Mouse (Mus musculus): ENCODE results near the gene Mlxipl. TPM values are rescaled to one million over a fixed set of nuclear protein-coding genes. Genes with fewer than 3 reads are reported as not detected.
"Not testable (repeated sequence)": the region's sequence is repeated elsewhere in the genome, so short reads cannot be mapped to it uniquely, and the experiment has no call there.

Mlxipl gene
- 0.43 and 0.68 TPM in 2 replicates for polyA plus RNA-seq (2014; fragmentation: Nextera tagmentation; extraction: Ambion mirVana)

- Histone ChIP-seq H3K4me2 (ENCODE audit: low read length) (peak within 1 kb of the TSS; percentile 21; the same call in 1 of the 2 replicates), H3K9ac (replicated peaks; ENCODE audit: low read length) (no peak within 1 kb of the TSS), H3K27me3 (ENCODE audit: control insufficient read depth, insufficient read depth, low read length) (peaks cover 24% of the 10 kb centered on the region), H3K4me3 (replicated peaks; ENCODE audit: low read depth, low read length) (no peak within 1 kb of the TSS), H3K36me3 (ENCODE audit: control insufficient read depth, insufficient read depth, low read length) (no peaks in the 10 kb centered on the region), H3K27ac (replicated peaks; ENCODE audit: low read depth, low read length) (no peak within 1 kb of the TSS), H3K9me3 (ENCODE audit: control insufficient read depth, low read length) (no peaks in the 10 kb centered on the region), H3K4me1 (ENCODE audit: control insufficient read depth, insufficient read depth, low read length) (no peaks in the 10 kb centered on the region)
- 3% methylated on average over 39 of the region's 39 CpGs for WGBS
- DNase-seq (no peak), ATAC-seq (ENCODE audit: low FRiP score, low TSS enrichment) (no peak)
Measured at GRCm38 (mm10) chr5:135089653-135090052, at the start of gene Mlxipl. TSS of gene Mlxipl (plus strand) at chr5:135089890.

GRCm38 (mm10) chr5:135040059-135040458 lies 49.6 kb upstream of the Mlxipl start:
- Histone ChIP-seq H3K36me3 (ENCODE audit: control insufficient read depth, insufficient read depth, low read length) (peaks cover 13% of the 10 kb centered on the region; the same call in 1 of the 2 replicates), H3K27ac (replicated peaks; ENCODE audit: low read depth, low read length) (no peak overlapping the region), H3K4me1 (ENCODE audit: control insufficient read depth, insufficient read depth, low read length) (no peaks in the 10 kb centered on the region), H3K4me3 (replicated peaks; ENCODE audit: low read depth, low read length) (no peak overlapping the region), H3K9me3 (ENCODE audit: control insufficient read depth, low read length) (no peaks in the 10 kb centered on the region), H3K9ac (replicated peaks; ENCODE audit: low read length) (no peak overlapping the region), H3K4me2 (ENCODE audit: low read length) (no peak overlapping the region), H3K27me3 (ENCODE audit: control insufficient read depth, insufficient read depth, low read length) (no peaks in the 10 kb centered on the region)
- ATAC-seq (ENCODE audit: low FRiP score, low TSS enrichment) (no peak), DNase-seq (no peak)
- WGBS, result 49% methylated on average over 6 of the region's 6 CpGs

GRCm38 (mm10) chr5:135040777-135041176 lies 48.9 kb upstream of the Mlxipl start:
- ATAC-seq (ENCODE audit: low FRiP score, low TSS enrichment), result no peak
- no peaks in the 10 kb centered on the region for H3K27me3 ChIP-seq (ENCODE audit: control insufficient read depth, insufficient read depth, low read length)
- H3K27ac ChIP-seq (replicated peaks; ENCODE audit: low read depth, low read length), result no peak overlapping the region
- WGBS, result 89% methylated on average over 11 of the region's 11 CpGs
- H3K9ac ChIP-seq (replicated peaks; ENCODE audit: low read length), result no peak overlapping the region
- H3K4me2 ChIP-seq (ENCODE audit: low read length), result no peak overlapping the region
- H3K4me1 ChIP-seq (ENCODE audit: control insufficient read depth, insufficient read depth, low read length), result no peaks in the 10 kb centered on the region
- peaks cover 17% of the 10 kb centered on the region for H3K36me3 ChIP-seq (ENCODE audit: control insufficient read depth, insufficient read depth, low read length)
- DNase-seq, result no peak
- H3K4me3 ChIP-seq (replicated peaks; ENCODE audit: low read depth, low read length), result no peak overlapping the region
- H3K9me3 ChIP-seq (ENCODE audit: control insufficient read depth, low read length), result no peaks in the 10 kb centered on the region

- Histone ChIP-seq H3K4me1 (ENCODE audit: control insufficient read depth, insufficient read depth, low read length) (no peaks in the 10 kb centered on the region), H3K9me3 (ENCODE audit: control insufficient read depth, low read length) (no peaks in the 10 kb centered on the region), H3K9ac (replicated peaks; ENCODE audit: low read length) (no peak overlapping the region), H3K27ac (replicated peaks; ENCODE audit: low read depth, low read length) (no peak overlapping the region), H3K27me3 (ENCODE audit: control insufficient read depth, insufficient read depth, low read length) (no peaks in the 10 kb centered on the region), H3K4me2 (ENCODE audit: low read length) (no peak overlapping the region), H3K4me3 (replicated peaks; ENCODE audit: low read depth, low read length) (no peak overlapping the region), H3K36me3 (ENCODE audit: control insufficient read depth, insufficient read depth, low read length) (peaks cover 21% of the 10 kb centered on the region)
- WGBS, result 25% methylated on average over 21 of the region's 21 CpGs
- DNase-seq, result no peak
- no peak for ATAC-seq (ENCODE audit: low FRiP score, low TSS enrichment)
Measured at GRCm38 (mm10) chr5:135042105-135042788, 47.4 kb upstream of the Mlxipl start.

GRCm38 (mm10) chr5:135044575-135044974 lies 45.1 kb upstream of the Mlxipl start:
- WGBS, result 93% methylated on average over 3 of the region's 3 CpGs

GRCm38 (mm10) chr5:135048539-135048938 lies 41.2 kb upstream of the Mlxipl start:
- no peaks in the 10 kb centered on the region for H3K27me3 ChIP-seq (ENCODE audit: control insufficient read depth, insufficient read depth, low read length)
- WGBS, result 91% methylated on average over 5 of the region's 5 CpGs
- peaks cover 43% of the 10 kb centered on the region for H3K36me3 ChIP-seq (ENCODE audit: control insufficient read depth, insufficient read depth, low read length)
- ATAC-seq (ENCODE audit: low FRiP score, low TSS enrichment) (no peak), DNase-seq (no peak)
- no peaks in the 10 kb centered on the region for H3K4me1 ChIP-seq (ENCODE audit: control insufficient read depth, insufficient read depth, low read length)
- H3K9me3 ChIP-seq (ENCODE audit: control insufficient read depth, low read length), result no peaks in the 10 kb centered on the region
- H3K9ac ChIP-seq (replicated peaks; ENCODE audit: low read length), result no peak overlapping the region
- H3K4me2 ChIP-seq (ENCODE audit: low read length), result no peak overlapping the region
- no peak overlapping the region for H3K27ac ChIP-seq (replicated peaks; ENCODE audit: low read depth, low read length)
- no peak overlapping the region for H3K4me3 ChIP-seq (replicated peaks; ENCODE audit: low read depth, low read length)

More at GRCm38 (mm10) chr5:135044575-135044974, 45.1 kb upstream of the Mlxipl start:
- Histone ChIP-seq H3K36me3 (ENCODE audit: control insufficient read depth, insufficient read depth, low read length) (peaks cover 21% of the 10 kb centered on the region; the same call in 1 of the 2 replicates), H3K27ac (replicated peaks; ENCODE audit: low read depth, low read length) (no peak overlapping the region), H3K27me3 (ENCODE audit: control insufficient read depth, insufficient read depth, low read length) (no peaks in the 10 kb centered on the region), H3K9ac (replicated peaks; ENCODE audit: low read length) (no peak overlapping the region), H3K4me3 (replicated peaks; ENCODE audit: low read depth, low read length) (no peak overlapping the region), H3K9me3 (ENCODE audit: control insufficient read depth, low read length) (no peaks in the 10 kb centered on the region), H3K4me1 (ENCODE audit: control insufficient read depth, insufficient read depth, low read length) (no peaks in the 10 kb centered on the region), H3K4me2 (ENCODE audit: low read length) (no peak overlapping the region)
- no peak for DNase-seq
- ATAC-seq (ENCODE audit: low FRiP score, low TSS enrichment), result no peak

GRCm38 (mm10) chr5:135049268-135049667 lies 40.4 kb upstream of the Mlxipl start:
- not testable (repeated sequence) for H3K9me3 ChIP-seq (ENCODE audit: control insufficient read depth, low read length); H3K4me3 ChIP-seq (replicated peaks; ENCODE audit: low read depth, low read length); DNase-seq; H3K9ac ChIP-seq (replicated peaks; ENCODE audit: low read length); H3K27ac ChIP-seq (replicated peaks; ENCODE audit: low read depth, low read length); H3K4me2 ChIP-seq (ENCODE audit: low read length); H3K4me1 ChIP-seq (ENCODE audit: control insufficient read depth, insufficient read depth, low read length); ATAC-seq (ENCODE audit: low FRiP score, low TSS enrichment); H3K27me3 ChIP-seq (ENCODE audit: control insufficient read depth, insufficient read depth, low read length)
- WGBS, result 92% methylated on average over 6 of the region's 6 CpGs
- peaks cover 50% of the 10 kb centered on the region for H3K36me3 ChIP-seq (ENCODE audit: control insufficient read depth, insufficient read depth, low read length)

GRCm38 (mm10) chr5:135053356-135053755 lies 36.3 kb upstream of the Mlxipl start:
- H3K9me3 ChIP-seq (ENCODE audit: control insufficient read depth, low read length), result no peaks in the 10 kb centered on the region
- peaks cover 71% of the 10 kb centered on the region for H3K36me3 ChIP-seq (ENCODE audit: control insufficient read depth, insufficient read depth, low read length)
- H3K27ac ChIP-seq (replicated peaks; ENCODE audit: low read depth, low read length), result no peak overlapping the region
- DNase-seq, result no peak
- H3K4me3 ChIP-seq (replicated peaks; ENCODE audit: low read depth, low read length), result no peak overlapping the region
- H3K27me3 ChIP-seq (ENCODE audit: control insufficient read depth, insufficient read depth, low read length), result no peaks in the 10 kb centered on the region
- no peak for ATAC-seq (ENCODE audit: low FRiP score, low TSS enrichment)
- H3K4me2 ChIP-seq (ENCODE audit: low read length), result no peak overlapping the region
- no peak overlapping the region for H3K9ac ChIP-seq (replicated peaks; ENCODE audit: low read length)
- 94% methylated on average over 12 of the region's 12 CpGs for WGBS
- no peaks in the 10 kb centered on the region for H3K4me1 ChIP-seq (ENCODE audit: control insufficient read depth, insufficient read depth, low read length)
